Mouse (Mus musculus) cerebellum, adult 2 months (tissue): Measurements from ENCODE around the gene Nup153.

Experiments
- CTCF ChIP-seq: fragments of 200-500 bp; IDR thresholded peaks from 2 replicates; pipeline ENCODE4 v1.5.1; 2011; ENCODE audit warnings: low read depth, mild to moderate bottlenecking, control low read depth, low read length, moderate library complexity, borderline replicate concordance; ENCODE audit not compliant: insufficient read depth
- POLR2A ChIP-seq: fragments of 200-500 bp; IDR thresholded peaks from 2 replicates; pipeline ENCODE4 v1.6.1; 2011; ENCODE audit warnings: low read length, control low read depth, borderline replicate concordance; ENCODE audit not compliant: insufficient read depth

GRCm38 (mm10) chr13:46765361-46765760 lies 37.6 kb upstream of the Nup153 start:
- no peak for TF ChIP-seq CTCF
- no peak for TF ChIP-seq POLR2A
